Mouse (Mus musculus) forebrain, embryonic 12.5 days (tissue): ENCODE measurements around the gene Gm20721. TPM values are rescaled to one million over a fixed set of nuclear protein-coding genes. Genes with fewer than 3 reads are reported as not detected.

Source experiments
- ATAC-seq: fragments of 200-750 bp; cut with Nextera tagmentation; 2 replicates; pipeline ENCODE4 v1.8.0; 2017; ENCODE audit warnings: moderate TSS enrichment; ENCODE audit not compliant: low FRiP score
- H3K27ac ChIP-seq: fragments of 300-500 bp; sonication (generic); 2 replicates; pipeline ENCODE4 v1.5.1; 2016; ENCODE audit warnings: mild to moderate bottlenecking
- H3K27me3 ChIP-seq: fragments of 300-500 bp; sonication (generic); 2 replicates; pipeline ENCODE4 v1.6.1; 2016; ENCODE audit warnings: mild to moderate bottlenecking
- H3K36me3 ChIP-seq: fragments of 300-500 bp; sonication (generic); replicated peaks from 2 replicates; pipeline ENCODE4 v1.6.1; 2016; ENCODE audit warnings: mild to moderate bottlenecking
- H3K4me1 ChIP-seq: fragments of 300-500 bp; sonication (generic); 2 replicates; pipeline ENCODE4 v1.6.1; 2016
- H3K4me2 ChIP-seq: fragments of 300-500 bp; sonication (generic); 2 replicates; pipeline ENCODE4 v1.6.1; 2016; ENCODE audit warnings: mild to moderate bottlenecking, moderate library complexity
- H3K4me3 ChIP-seq: fragments of 300-500 bp; sonication (generic); replicated peaks from 2 replicates; pipeline ENCODE4 v1.5.1; 2016; ENCODE audit warnings: mild to moderate bottlenecking
- H3K9ac ChIP-seq: fragments of 300-500 bp; sonication (generic); 2 replicates; pipeline ENCODE4 v1.6.1; 2016; ENCODE audit warnings: mild to moderate bottlenecking
- H3K9me3 ChIP-seq: fragments of 300-500 bp; sonication (generic); 2 replicates; pipeline ENCODE4 v1.6.1; 2016
- WGBS: fragments of 180-500 bp; shearing (Covaris S2); methylation state at CpG from one replicate; pipeline ENCODE4 v1.1.7; 2016; 5-methylcytosine and 5-hydroxymethylcytosine counted together
- polyA plus RNA-seq: library from polyadenylated mRNA; unstranded; fragments of >200 nt; fragmentation: Nextera tagmentation; extraction: Ambion mirVana; gene quantifications from 2 replicates; pipeline ENCODE4 v1.2.1, GENCODE M21; 2016

Gene Gm20721
- polyA plus RNA-seq, 1 experiment from 2014 or later = 7.5 TPM

DNA sequence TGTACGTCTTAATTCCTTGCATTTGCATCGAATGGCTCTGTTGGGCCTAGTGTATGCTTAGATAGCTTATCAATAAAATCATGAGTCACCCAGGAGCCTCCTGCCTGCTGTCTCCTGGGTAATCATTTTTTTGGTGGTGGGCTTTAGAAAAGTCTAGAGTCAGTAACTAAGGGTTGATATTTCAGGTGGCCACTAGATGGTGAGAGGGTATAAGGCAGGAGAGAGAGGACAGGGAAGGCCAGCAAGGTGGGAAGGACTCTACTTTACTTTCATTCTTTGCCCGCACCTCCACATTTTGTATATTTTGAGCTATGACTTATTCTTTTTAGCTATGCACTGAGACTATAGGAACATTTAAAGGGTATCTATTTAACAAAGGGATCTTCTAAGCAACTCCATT, 38.6 kb downstream of the Gm20721 start:
- Histone ChIP-seq H3K4me2 (no peak overlapping the region), H3K4me1 (peaks cover 7% of the 10 kb centered on the region; the same call in 1 of the 2 replicates), H3K36me3 (no peaks in the 10 kb centered on the region), H3K9ac (no peak overlapping the region), H3K4me3 (no peak overlapping the region), H3K9me3 (no peaks in the 10 kb centered on the region), H3K27me3 (no peaks in the 10 kb centered on the region), H3K27ac (no peak overlapping the region)
- no peak for ATAC-seq
- WGBS = 91% methylated on average over 3 of the region's 3 CpGs

- Histone ChIP-seq H3K4me3 (no peak overlapping the region), H3K4me2 (no peak overlapping the region), H3K4me1 (peaks cover 1% of the 10 kb centered on the region; the same call in 1 of the 2 replicates), H3K27me3 (peaks cover 7% of the 10 kb centered on the region), H3K27ac (no peak overlapping the region), H3K36me3 (no peaks in the 10 kb centered on the region), H3K9ac (no peak overlapping the region), H3K9me3 (peaks cover under 1% of the 10 kb centered on the region; the same call in 1 of the 2 replicates)
- WGBS = 9% methylated on average over 5 of the region's 5 CpGs
- no peak for ATAC-seq
These were observed 40.9 kb downstream of the Gm20721 start for GRCm38 (mm10) chr2:174305646-174306045.

- Histone ChIP-seq H3K4me1 (peaks cover 19% of the 10 kb centered on the region), H3K27me3 (peaks cover 38% of the 10 kb centered on the region), H3K9ac (no peak overlapping the region), H3K27ac (no peak overlapping the region), H3K36me3 (peaks cover 6% of the 10 kb centered on the region; the same call in 1 of the 2 replicates), H3K9me3 (peaks cover 32% of the 10 kb centered on the region), H3K4me3 (no peak overlapping the region), H3K4me2 (no peak overlapping the region)
- no peak for ATAC-seq
- WGBS = 25% methylated on average over 6 of the region's 6 CpGs
These were observed 44.0 kb downstream of the Gm20721 start for GRCm38 (mm10) chr2:174302526-174302925.

GRCm38 (mm10) chr2:174300666-174301065, 45.8 kb downstream of the Gm20721 start:
- peaks cover 33% of the 10 kb centered on the region for H3K4me1 ChIP-seq
- peaks cover 51% of the 10 kb centered on the region for H3K9me3 ChIP-seq
- H3K9ac ChIP-seq = no peak overlapping the region
- 50% methylated on average over 22 of the region's 22 CpGs for WGBS
- H3K4me3 ChIP-seq = peak overlapping the region; percentile 30
- peak overlapping the region; percentile 51 for H3K4me2 ChIP-seq
- no peak overlapping the region for H3K27ac ChIP-seq
- peaks cover 48% of the 10 kb centered on the region for H3K27me3 ChIP-seq
- ATAC-seq = no peak
- peaks cover 6% of the 10 kb centered on the region; the same call in 1 of the 2 replicates for H3K36me3 ChIP-seq

- 52% methylated on average over 27 of the region's 27 CpGs for whole genome bisulfite sequencing
- H3K27ac ChIP-seq = no peak overlapping the region
- no peak overlapping the region for H3K9ac ChIP-seq
- H3K4me1 ChIP-seq = peaks cover 34% of the 10 kb centered on the region
- H3K9me3 ChIP-seq = peaks cover 56% of the 10 kb centered on the region
- peak overlapping the region; percentile 30 for H3K4me3 ChIP-seq
- H3K36me3 ChIP-seq = peaks cover 6% of the 10 kb centered on the region; the same call in 1 of the 2 replicates
- no peak for ATAC-seq
- H3K4me2 ChIP-seq = peak overlapping the region; percentile 51
- peaks cover 48% of the 10 kb centered on the region for H3K27me3 ChIP-seq
These were observed 46.3 kb downstream of the Gm20721 start for GRCm38 (mm10) chr2:174300186-174300585.

DNA sequence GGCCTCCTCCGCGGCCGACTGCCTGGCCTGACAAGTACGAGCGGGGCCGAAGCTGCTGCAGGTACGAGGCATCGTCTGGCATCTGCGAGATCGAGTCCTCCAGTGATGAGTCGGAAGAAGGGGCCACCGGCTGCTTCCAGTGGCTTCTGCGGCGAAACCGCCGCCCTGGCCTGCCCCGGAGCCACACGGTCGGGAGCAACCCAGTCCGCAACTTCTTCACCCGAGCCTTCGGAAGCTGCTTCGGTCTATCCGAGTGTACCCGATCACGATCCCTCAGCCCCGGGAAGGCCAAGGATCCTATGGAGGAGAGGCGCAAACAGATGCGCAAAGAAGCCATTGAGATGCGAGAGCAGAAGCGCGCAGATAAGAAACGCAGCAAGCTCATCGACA, 46.7 kb downstream of the Gm20721 start:
- H3K4me3 ChIP-seq = peak overlapping the region; percentile 30
- WGBS = 60% methylated on average over 34 of the region's 34 CpGs
- H3K4me1 ChIP-seq = peaks cover 34% of the 10 kb centered on the region
- no peak overlapping the region for H3K27ac ChIP-seq
- H3K4me2 ChIP-seq = peak overlapping the region; percentile 51
- no peak for ATAC-seq
- peaks cover 60% of the 10 kb centered on the region for H3K9me3 ChIP-seq
- H3K9ac ChIP-seq = no peak overlapping the region
- H3K36me3 ChIP-seq = peaks cover 6% of the 10 kb centered on the region; the same call in 1 of the 2 replicates
- peaks cover 48% of the 10 kb centered on the region for H3K27me3 ChIP-seq

- Histone ChIP-seq H3K4me3 (peak overlapping the region; percentile 30), H3K4me2 (peak overlapping the region; percentile 51), H3K9me3 (peaks cover 60% of the 10 kb centered on the region), H3K27ac (no peak overlapping the region), H3K9ac (no peak overlapping the region), H3K4me1 (peaks cover 34% of the 10 kb centered on the region), H3K27me3 (peaks cover 48% of the 10 kb centered on the region), H3K36me3 (peaks cover 6% of the 10 kb centered on the region; the same call in 1 of the 2 replicates)
- WGBS = 57% methylated on average over 48 of the region's 48 CpGs
- no peak for ATAC-seq
These were observed 47.3 kb downstream of the Gm20721 start for GRCm38 (mm10) chr2:174299091-174299770.

DNA sequence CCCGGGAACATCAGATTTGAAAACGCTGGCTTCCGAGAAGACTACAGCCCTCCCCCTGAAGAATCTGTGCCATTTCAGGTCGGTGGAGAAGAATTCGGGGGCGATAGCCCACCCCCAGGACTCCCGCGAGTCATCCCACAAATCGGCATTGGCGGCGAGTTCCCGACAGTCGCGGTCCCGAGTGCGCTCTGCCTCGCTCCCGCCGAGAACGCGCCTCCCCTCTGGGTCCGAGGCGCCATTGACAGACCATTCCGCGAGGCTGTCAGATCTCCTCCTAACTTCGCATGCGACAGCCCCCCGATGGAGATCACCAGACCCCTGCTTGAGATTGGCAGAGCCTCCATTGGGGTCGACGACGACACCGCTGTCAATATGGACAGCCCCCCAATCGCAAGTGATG, 48.0 kb downstream of the Gm20721 start:
- no peak for ATAC-seq
- WGBS = 55% methylated on average over 33 of the region's 33 CpGs

GRCm38 (mm10) chr2:174297851-174298250, 48.7 kb downstream of the Gm20721 start:
- Histone ChIP-seq H3K27me3 (peaks cover 48% of the 10 kb centered on the region), H3K36me3 (peaks cover 6% of the 10 kb centered on the region; the same call in 1 of the 2 replicates), H3K4me1 (peaks cover 40% of the 10 kb centered on the region), H3K4me2 (no peak overlapping the region), H3K9me3 (peaks cover 60% of the 10 kb centered on the region), H3K27ac (no peak overlapping the region), H3K4me3 (peak overlapping the region; percentile 30; the same call in 1 of the 2 replicates), H3K9ac (no peak overlapping the region)
- 51% methylated on average over 19 of the region's 19 CpGs for WGBS
- ATAC-seq = no peak

More for the DNA sequence above, 48.0 kb downstream of the Gm20721 start:
- H3K4me1 ChIP-seq = peaks cover 35% of the 10 kb centered on the region
- peaks cover 6% of the 10 kb centered on the region; the same call in 1 of the 2 replicates for H3K36me3 ChIP-seq
- H3K4me2 ChIP-seq = peak overlapping the region; percentile 51
- peak overlapping the region; percentile 30 for H3K4me3 ChIP-seq
- peaks cover 60% of the 10 kb centered on the region for H3K9me3 ChIP-seq
- H3K27me3 ChIP-seq = peaks cover 48% of the 10 kb centered on the region
- no peak overlapping the region for H3K9ac ChIP-seq
- no peak overlapping the region for H3K27ac ChIP-seq

DNA sequence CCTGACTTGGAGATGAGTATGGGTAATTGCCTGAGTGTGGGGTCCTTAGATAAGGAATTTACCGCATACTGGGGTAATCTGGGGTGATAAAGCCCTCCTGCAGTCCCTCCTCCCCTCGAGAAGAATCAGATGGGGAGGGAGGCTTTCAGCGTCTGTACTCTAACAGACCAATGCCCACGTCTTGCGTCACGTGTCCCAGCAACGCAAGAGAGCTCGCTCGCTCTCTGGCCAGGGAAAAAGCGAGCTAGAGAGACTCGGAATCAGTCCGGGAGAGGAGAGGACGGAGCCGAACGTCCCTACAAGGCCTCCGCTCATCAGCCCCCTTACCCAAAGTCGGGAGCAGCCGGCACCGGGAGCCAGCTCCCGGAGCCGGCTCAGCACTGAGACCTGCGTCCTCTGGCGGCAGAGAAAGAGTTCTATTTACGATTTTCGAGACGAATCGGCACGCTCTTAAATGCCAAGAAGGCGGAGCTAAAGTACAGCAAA, 49.4 kb downstream of the Gm20721 start:
- H3K9me3 ChIP-seq = peaks cover 60% of the 10 kb centered on the region
- H3K4me2 ChIP-seq = peak overlapping the region; percentile 56
- peaks cover 48% of the 10 kb centered on the region for H3K27me3 ChIP-seq
- H3K9ac ChIP-seq = no peak overlapping the region
- no peak overlapping the region for H3K27ac ChIP-seq
- WGBS = 52% methylated on average over 29 of the region's 29 CpGs
- no peak for ATAC-seq
- H3K4me3 ChIP-seq = 0 out of 2 replicates have a peak overlapping the region, but pooled peaks have one; percentile 2
- H3K4me1 ChIP-seq = peaks cover 47% of the 10 kb centered on the region
- peaks cover 6% of the 10 kb centered on the region; the same call in 1 of the 2 replicates for H3K36me3 ChIP-seq

- H3K4me2 ChIP-seq = peak overlapping the region; percentile 56
- peaks cover 45% of the 10 kb centered on the region for H3K27me3 ChIP-seq
- peak; percentile 12; the same call in 1 of the 2 replicates for ATAC-seq
- H3K27ac ChIP-seq = peak overlapping the region; percentile 63; the same call in 1 of the 2 replicates
- H3K4me3 ChIP-seq = peak overlapping the region; percentile 54
- peaks cover 6% of the 10 kb centered on the region; the same call in 1 of the 2 replicates for H3K36me3 ChIP-seq
- WGBS = 50% methylated on average over 29 of the region's 29 CpGs
- peaks cover 59% of the 10 kb centered on the region for H3K4me1 ChIP-seq
- peak overlapping the region; percentile 47 for H3K9ac ChIP-seq
- peaks cover 60% of the 10 kb centered on the region for H3K9me3 ChIP-seq
These were observed 50.5 kb downstream of the Gm20721 start for GRCm38 (mm10) chr2:174295900-174296465.

DNA sequence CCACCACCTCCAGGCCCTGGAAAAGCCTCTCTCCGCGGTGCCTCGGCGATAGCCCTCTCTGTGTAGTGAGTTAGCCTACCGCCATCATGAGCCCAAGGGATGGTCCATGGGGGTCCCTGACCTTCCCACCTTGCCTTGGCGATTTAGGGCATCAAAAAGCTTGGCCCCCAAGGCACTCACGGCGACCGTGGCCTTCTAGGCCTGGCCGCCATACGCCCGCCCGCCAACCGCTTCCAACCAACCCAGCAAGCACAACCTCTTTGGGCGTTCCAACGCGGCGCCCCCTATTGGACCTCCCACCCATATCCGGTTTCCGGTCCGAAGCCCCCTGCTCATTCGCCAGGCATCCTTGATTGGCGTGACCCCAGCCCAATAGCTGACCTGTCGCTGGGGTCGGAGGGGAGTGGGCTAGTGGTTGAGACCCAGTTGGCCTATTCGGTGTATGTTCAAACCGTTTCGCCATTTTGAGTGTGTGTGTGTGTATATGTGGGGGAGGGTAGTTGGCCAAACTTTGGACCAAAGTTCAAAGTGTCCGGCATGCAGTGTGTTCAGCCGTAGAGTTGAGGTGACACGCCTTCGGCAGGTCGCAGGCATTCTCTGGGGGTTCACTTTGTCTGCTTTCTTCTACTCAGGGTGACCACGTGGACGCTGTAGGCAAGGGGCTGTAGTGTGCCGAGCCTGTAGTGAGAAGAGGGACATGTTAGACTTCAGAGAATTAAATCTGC, 51.2 kb downstream of the Gm20721 start:
- H3K27me3 ChIP-seq = peaks cover 38% of the 10 kb centered on the region
- peaks cover 56% of the 10 kb centered on the region for H3K9me3 ChIP-seq
- peaks cover 60% of the 10 kb centered on the region for H3K4me1 ChIP-seq
- peak overlapping the region; percentile 54 for H3K4me3 ChIP-seq
- peak overlapping the region; percentile 70 for H3K9ac ChIP-seq
- peak overlapping the region; percentile 56 for H3K4me2 ChIP-seq
- peak overlapping the region; percentile 81 for H3K27ac ChIP-seq
- peaks cover 6% of the 10 kb centered on the region; the same call in 1 of the 2 replicates for H3K36me3 ChIP-seq
- 42% methylated on average over 36 of the region's 36 CpGs for WGBS
- ATAC-seq = peak; percentile 93
